Mouse (Mus musculus) olfactory bulb, adult 2 months (tissue): ENCODE measurements at regions not wholly inside any gene's neighbourhood (a gene's known extent, or its start where the extent isn't known, plus 50 kb on each side); places are given as distances from the start of the nearest gene placed in this dataset.

ENCODE experiments used
- CTCF ChIP-seq: fragments of 200-500 bp; IDR thresholded peaks from 2 replicates; pipeline ENCODE4 v1.5.1; 2012; ENCODE audit warnings: low read depth, mild to moderate bottlenecking, low read length, moderate library complexity; ENCODE audit not compliant: insufficient read depth
- POLR2A ChIP-seq: fragments of 200-500 bp; IDR thresholded peaks from 2 replicates; pipeline ENCODE4 v1.6.1; 2012; ENCODE audit warnings: mild to moderate bottlenecking, low read depth, low read length, moderate library complexity; ENCODE audit not compliant: insufficient read depth

GRCm38 (mm10) chr7:77966658-77967057 lies 771.2 kb downstream of the Ntrk3 start:
- TF ChIP-seq POLR2A (no peak), CTCF (no peak)
